Mouse (Mus musculus): ENCODE results near the gene Rarg. TPM values are rescaled to one million over a fixed set of nuclear protein-coding genes. Genes with fewer than 3 reads are reported as not detected.
A peak's percentile ranks its signal among the peaks of the same experiment; 100 is the strongest.

Gene Rarg
- total RNA-seq, 1 experiment = 115 TPM

DNA sequence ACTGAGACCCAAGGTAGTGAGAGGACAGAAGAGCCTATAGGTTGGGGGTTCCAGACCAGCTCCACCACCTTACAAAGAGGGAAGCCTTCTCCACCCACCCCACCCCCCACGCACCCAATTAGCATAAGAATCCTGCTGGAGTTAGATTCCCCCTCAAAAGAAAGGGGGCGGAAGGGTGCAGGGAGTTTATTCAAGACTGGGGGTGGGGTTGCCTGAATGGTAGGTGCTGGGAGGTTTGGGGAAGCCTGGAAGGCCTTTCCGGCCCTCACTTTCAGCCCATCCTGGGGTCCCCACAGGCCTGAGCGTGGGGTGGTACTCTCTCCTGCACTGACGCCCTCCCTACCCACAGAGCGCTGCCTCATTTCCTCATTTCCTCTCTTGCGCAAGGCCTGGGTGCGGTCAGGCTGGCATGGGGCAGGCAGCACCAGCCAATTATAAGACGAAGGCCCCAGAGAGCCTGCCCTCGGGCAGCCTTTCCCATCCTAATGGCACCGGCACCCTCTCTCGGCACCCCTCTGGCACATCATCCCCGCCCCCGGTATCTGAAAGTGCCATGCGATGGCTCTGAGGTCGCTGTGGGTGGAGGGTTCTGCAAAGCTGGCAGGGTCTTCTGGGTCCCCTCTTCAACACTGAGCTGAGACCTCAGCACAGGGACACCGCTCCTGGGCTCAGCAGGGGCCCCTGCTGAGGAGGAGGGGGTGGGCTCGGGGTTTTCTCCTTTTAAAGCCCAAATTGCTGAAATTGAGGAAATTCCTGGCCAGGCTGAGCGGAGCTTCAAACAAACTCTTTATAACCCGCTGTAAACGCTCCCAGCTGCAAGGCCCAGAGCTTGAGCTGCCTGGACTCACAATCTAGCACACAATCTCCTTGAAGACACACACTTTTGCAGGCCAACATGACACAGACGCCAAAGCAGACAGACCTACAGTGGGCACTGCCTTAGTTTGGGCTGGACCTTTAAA is 13.8 kb downstream of the Rarg start:
- Histone ChIP-seq H3K4me1 (ENCODE audit: control insufficient read depth in 2 of 2, insufficient read depth in 2 of 2, low read length in 2 of 2, poor library complexity in 1 of 2) (peaks cover 13 to 20% of the 10 kb centered on the region in 2 experiments; a peak in 2 of 4 replicates), H3K9ac (ENCODE audit: insufficient read depth, low read depth, low read length, poor library complexity, severe bottlenecking) (peak overlapping the region; percentile 77), H3K9me3 (ENCODE audit: control insufficient read depth, insufficient read depth, low read depth, low read length) (no peaks in the 10 kb centered on the region), H3K27ac (ENCODE audit: insufficient read depth, low read depth, low read length, poor library complexity, severe bottlenecking) (peak overlapping the region; percentile 98), H3K36me3 (ENCODE audit: control insufficient read depth, insufficient read depth, low read length, poor library complexity, severe bottlenecking) (peaks cover 25% of the 10 kb centered on the region), H3K4me3 (ENCODE audit: insufficient read depth in 1 of 2, low read depth in 1 of 2, low read length in 2 of 2, poor library complexity in 1 of 2, severe bottlenecking in 1 of 2) (peak overlapping the region; percentile 69 to 93)
- no peak for DNase-seq (ENCODE audit: low read depth, low spot score)
- TF ChIP-seq MAFK (IDR thresholded peaks at IDR 0.05; ENCODE audit: insufficient read depth, low read depth, low read length) = no peak
- no peak for TF ChIP-seq CHD2 (IDR thresholded peaks at IDR 0.05; ENCODE audit: low read depth, low read length)
- no peak for TF ChIP-seq ZNF384 (IDR thresholded peaks at IDR 0.05; ENCODE audit: low read depth, low read length)
- no peak for TF ChIP-seq ZC3H11A (IDR thresholded peaks at IDR 0.05; ENCODE audit: borderline replicate concordance, low read depth, low read length)
- TF ChIP-seq HCFC1 (IDR thresholded peaks at IDR 0.05; ENCODE audit: borderline replicate concordance, insufficient read depth, low read length) = no peak
- in situ Hi-C loops (cut with MboI; ENCODE audit: low sequenced_read_pairs in 2 of 2, unreplicated experiment in 2 of 2) = no loop called here

DNA sequence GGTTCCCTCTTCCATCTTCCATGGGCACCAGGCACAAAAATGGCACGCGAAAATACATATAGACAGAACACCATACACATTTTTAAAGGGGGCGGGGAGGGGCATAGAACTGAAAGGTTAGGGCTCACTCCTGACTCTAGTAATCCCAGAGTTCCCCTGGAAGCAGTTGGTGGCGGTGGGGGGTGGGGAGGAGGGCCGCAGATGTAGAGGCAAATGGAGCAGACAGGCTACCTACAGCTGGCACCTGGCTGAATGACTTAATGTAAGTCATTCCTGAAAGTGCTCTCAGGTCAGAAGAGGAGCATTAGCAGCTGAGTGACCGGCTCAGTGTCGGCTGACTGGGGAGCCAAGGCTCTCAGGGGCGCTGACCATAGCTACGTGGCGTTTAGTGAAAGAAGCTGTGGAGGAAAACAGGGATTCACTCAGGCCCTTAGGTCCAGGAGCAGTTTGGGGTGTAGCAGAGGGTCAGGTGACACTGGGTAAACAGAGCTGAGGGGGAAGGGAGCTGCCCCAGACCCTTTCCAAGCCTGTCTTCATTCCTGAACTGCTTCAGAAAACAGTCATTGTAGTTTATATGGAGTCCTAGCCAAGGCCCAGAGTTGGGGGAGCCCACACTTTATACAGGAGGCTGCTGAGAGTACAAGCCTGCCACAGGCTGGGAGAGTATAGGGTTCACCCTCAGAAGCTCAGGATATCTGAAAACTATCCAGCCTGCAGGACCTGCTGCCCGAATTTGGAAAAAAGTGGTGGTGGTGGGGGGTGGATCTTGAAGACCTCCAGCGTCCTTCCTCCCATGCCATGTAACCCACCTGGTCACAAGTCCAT is 14.7 kb downstream of the Rarg start:
- peak overlapping the region; percentile 98 for H3K27ac ChIP-seq (ENCODE audit: insufficient read depth, low read depth, low read length, poor library complexity, severe bottlenecking)
- H3K4me1 ChIP-seq (ENCODE audit: control insufficient read depth in 2 of 2, insufficient read depth in 2 of 2, low read length in 2 of 2, poor library complexity in 1 of 2) = peaks cover 13 to 20% of the 10 kb centered on the region in 2 experiments; a peak in 2 of 4 replicates
- peak overlapping the region; percentile 77 for H3K9ac ChIP-seq (ENCODE audit: insufficient read depth, low read depth, low read length, poor library complexity, severe bottlenecking)
- H3K4me3 ChIP-seq (ENCODE audit: insufficient read depth in 1 of 2, low read depth in 1 of 2, low read length in 2 of 2, poor library complexity in 1 of 2, severe bottlenecking in 1 of 2) = peak overlapping the region; percentile 14 to 93
- in situ Hi-C loops (cut with MboI; ENCODE audit: low sequenced_read_pairs in 2 of 2, unreplicated experiment in 2 of 2) = no loop called here
- no peak for TF ChIP-seq HCFC1 (IDR thresholded peaks at IDR 0.05; ENCODE audit: borderline replicate concordance, insufficient read depth, low read length)
- TF ChIP-seq ZNF384 (IDR thresholded peaks at IDR 0.05; ENCODE audit: low read depth, low read length) = no peak
- TF ChIP-seq MAFK (IDR thresholded peaks at IDR 0.05; ENCODE audit: insufficient read depth, low read depth, low read length) = no peak
- no peak for TF ChIP-seq CHD2 (IDR thresholded peaks at IDR 0.05; ENCODE audit: low read depth, low read length)
- TF ChIP-seq ZC3H11A (IDR thresholded peaks at IDR 0.05; ENCODE audit: borderline replicate concordance, low read depth, low read length) = no peak
- DNase-seq (ENCODE audit: low read depth, low spot score) = no peak
- H3K9me3 ChIP-seq (ENCODE audit: control insufficient read depth, insufficient read depth, low read depth, low read length) = no peaks in the 10 kb centered on the region
- peaks cover 33% of the 10 kb centered on the region for H3K36me3 ChIP-seq (ENCODE audit: control insufficient read depth, insufficient read depth, low read length, poor library complexity, severe bottlenecking)

DNA sequence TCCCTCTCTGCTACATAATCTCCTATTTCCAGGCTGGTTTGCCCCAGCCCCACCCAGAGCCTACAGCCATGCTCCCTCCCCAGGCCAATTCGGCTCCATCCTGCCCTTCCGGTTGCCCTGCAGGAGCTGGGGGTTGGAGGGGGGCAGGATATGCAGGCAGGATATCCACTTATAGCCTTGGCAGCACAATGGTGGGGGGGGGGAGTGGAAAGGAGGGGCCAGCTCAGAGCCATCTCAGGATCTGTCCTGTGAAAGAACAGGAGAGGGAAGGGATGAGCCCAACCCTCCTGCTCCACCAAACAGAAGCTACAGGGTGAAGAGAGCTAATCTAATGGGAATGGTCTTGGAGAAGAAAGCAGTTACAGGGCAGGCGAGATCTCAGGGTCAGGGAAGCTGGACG is 16.7 kb downstream of the Rarg start:
- H3K27ac ChIP-seq (ENCODE audit: insufficient read depth, low read depth, low read length, poor library complexity, severe bottlenecking) = peak overlapping the region; percentile 98; the same call in 1 of the 2 replicates
- H3K9me3 ChIP-seq (ENCODE audit: control insufficient read depth, insufficient read depth, low read depth, low read length) = no peaks in the 10 kb centered on the region
- TF ChIP-seq MAFK (IDR thresholded peaks at IDR 0.05; ENCODE audit: insufficient read depth, low read depth, low read length) (no peak), ZC3H11A (IDR thresholded peaks at IDR 0.05; ENCODE audit: borderline replicate concordance, low read depth, low read length) (no peak), CHD2 (IDR thresholded peaks at IDR 0.05; ENCODE audit: low read depth, low read length) (no peak), ZNF384 (IDR thresholded peaks at IDR 0.05; ENCODE audit: low read depth, low read length) (no peak)
- H3K9ac ChIP-seq (ENCODE audit: insufficient read depth, low read depth, low read length, poor library complexity, severe bottlenecking) = peak overlapping the region; percentile 65; the same call in 1 of the 2 replicates
- in situ Hi-C loops (cut with MboI; ENCODE audit: low sequenced_read_pairs in 2 of 2, unreplicated experiment in 2 of 2) = no loop called here
- H3K4me3 ChIP-seq (ENCODE audit: insufficient read depth in 1 of 2, low read depth in 1 of 2, low read length in 2 of 2, poor library complexity in 1 of 2, severe bottlenecking in 1 of 2) = peak overlapping the region in 1 of 2 experiments; percentile 93; a peak in 2 of 4 replicates
- H3K4me1 ChIP-seq (ENCODE audit: control insufficient read depth in 2 of 2, insufficient read depth in 2 of 2, low read length in 2 of 2, poor library complexity in 1 of 2) = peaks cover 13 to 22% of the 10 kb centered on the region in 2 experiments; a peak in 2 of 4 replicates
- DNase-seq (ENCODE audit: low read depth, low spot score) = no peak
- peaks cover 45% of the 10 kb centered on the region for H3K36me3 ChIP-seq (ENCODE audit: control insufficient read depth, insufficient read depth, low read length, poor library complexity, severe bottlenecking)

DNA sequence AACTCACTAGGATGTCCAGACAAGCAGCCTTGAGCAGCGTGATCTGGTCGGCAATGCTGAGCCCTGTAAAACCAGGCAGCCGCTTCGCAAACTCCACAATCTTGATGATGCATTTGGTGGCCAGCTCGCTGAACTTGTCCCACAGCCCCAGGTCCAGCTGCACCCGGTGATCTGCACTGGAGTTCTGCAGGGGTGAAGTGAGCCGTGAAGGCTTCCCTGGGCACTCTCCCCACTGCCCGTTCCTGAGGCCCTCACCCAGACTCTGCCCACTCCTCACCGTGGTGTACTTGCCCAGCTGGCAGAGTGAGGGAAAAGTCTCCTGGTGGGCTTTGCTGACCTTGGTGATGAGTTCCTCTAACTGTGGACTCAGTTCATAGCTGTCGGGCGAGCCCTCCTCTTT is 17.5 kb downstream of the Rarg start:
- Histone ChIP-seq H3K4me1 (ENCODE audit: control insufficient read depth in 2 of 2, insufficient read depth in 2 of 2, low read length in 2 of 2, poor library complexity in 1 of 2) (peaks cover 14 to 25% of the 10 kb centered on the region in 2 experiments), H3K36me3 (ENCODE audit: control insufficient read depth, insufficient read depth, low read length, poor library complexity, severe bottlenecking) (peaks cover 45% of the 10 kb centered on the region), H3K27ac (ENCODE audit: insufficient read depth, low read depth, low read length, poor library complexity, severe bottlenecking) (peak overlapping the region; percentile 98; the same call in 1 of the 2 replicates), H3K9me3 (ENCODE audit: control insufficient read depth, insufficient read depth, low read depth, low read length) (no peaks in the 10 kb centered on the region), H3K9ac (ENCODE audit: insufficient read depth, low read depth, low read length, poor library complexity, severe bottlenecking) (peak overlapping the region; percentile 60; the same call in 1 of the 2 replicates), H3K4me3 (ENCODE audit: insufficient read depth in 1 of 2, low read depth in 1 of 2, low read length in 2 of 2, poor library complexity in 1 of 2, severe bottlenecking in 1 of 2) (peak overlapping the region in 1 of 2 experiments; percentile 58; a peak in 2 of 4 replicates)
- in situ Hi-C loops (cut with MboI; ENCODE audit: low sequenced_read_pairs in 2 of 2, unreplicated experiment in 2 of 2) = no loop called here
- DNase-seq (ENCODE audit: low read depth, low spot score) = no peak
- no peak for TF ChIP-seq MAFK (IDR thresholded peaks at IDR 0.05; ENCODE audit: insufficient read depth, low read depth, low read length)

Data from ES-E14 (cell line).